9 mouse cellular contexts compared by ENCODE assay signal in the genomic region with DNA sequence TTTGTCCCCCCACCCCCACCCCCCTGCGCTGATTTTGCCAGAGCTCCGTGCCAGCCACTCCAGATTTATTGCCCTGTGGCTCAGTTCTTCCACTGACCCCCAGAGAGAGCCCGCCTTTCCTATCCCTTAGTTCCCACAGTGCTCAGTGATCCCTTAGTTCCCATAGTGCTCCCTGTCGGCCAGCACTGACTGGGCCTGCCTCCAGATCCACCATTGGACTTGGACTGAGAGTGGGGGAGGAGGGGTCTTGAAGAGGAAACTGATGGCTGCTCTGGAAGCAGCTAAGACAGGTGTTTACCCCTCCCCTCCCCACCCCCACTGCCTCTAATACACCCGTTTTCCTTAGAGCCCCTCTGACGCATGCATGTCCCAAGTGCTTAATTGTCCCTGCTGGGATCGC. TPM values are rescaled to one million over a fixed set of nuclear protein-coding genes. Genes with fewer than 3 reads are reported as not detected.
DNase-seq lines count a peak whose midpoint lies in the region; ATAC-seq and TF ChIP-seq lines count a peak whose summit lies in the region.
"Had no signal": no experiment of that assay in that cellular context is flagged by ENCODE, and none has a peak within 500 bp of the region (broad histone marks: within the 10 kb centered on the region; RNA-seq: fewer than 3 reads in every experiment).

No protein-coding gene starts in this region.

- no peak overlapping the region for H3K4me3 ChIP-seq in liver, embryonic 12.5 days
- H3K4me3 ChIP-seq in liver, postnatal 0 days (ENCODE audit: low read depth, low read length): no peak overlapping the region
- H3K4me3 ChIP-seq in embryonic facial prominence, embryonic 11.5 days (ENCODE audit: low read depth, low read length): no peak overlapping the region
- H3K4me3 ChIP-seq in forebrain, embryonic 14.5 days (ENCODE audit: low read depth, low read length): no peak overlapping the region
- H3K4me3 ChIP-seq in midbrain, embryonic 11.5 days (ENCODE audit: low read depth, low read length): no peak overlapping the region
- H3K4me3 ChIP-seq: intestine, embryonic 15.5 days; left cerebral cortex, adult 2 months had no signal

- 34% methylated on average over 7 of the region's 7 CpGs for WGBS in liver, embryonic 12.5 days (ENCODE audit: insufficient replicate concordance)
- WGBS in liver, postnatal 0 days (ENCODE audit: insufficient replicate concordance): 57% methylated on average over 7 of the region's 7 CpGs
- 16% methylated on average over 7 of the region's 7 CpGs for WGBS in embryonic facial prominence, embryonic 11.5 days
- 12% methylated on average over 7 of the region's 7 CpGs for WGBS in forebrain, embryonic 14.5 days
- 19% methylated on average over 7 of the region's 7 CpGs for WGBS in midbrain, embryonic 11.5 days

- intact Hi-C loops in left cerebral cortex, postnatal 14 days (cut with DNase I): no loop called here

- no peak for TF ChIP-seq EP300 in liver, postnatal 0 days (IDR thresholded peaks at IDR 0.05; ENCODE audit: low read depth)

- DNase-seq in liver, postnatal 0 days: no peak
- no peak for DNase-seq in embryonic facial prominence, embryonic 11.5 days (ENCODE audit: low spot score)
- no peak for DNase-seq in forebrain, embryonic 14.5 days (ENCODE audit: low spot score)
- no peak for DNase-seq in midbrain, embryonic 11.5 days (ENCODE audit: low spot score, missing footprints)
- no peak for DNase-seq in left cerebral cortex, postnatal 14 days (ENCODE audit: low spot score in 2 of 2)
- DNase-seq in adrenal gland, adult (ENCODE audit: inconsistent age in 2 of 2, low spot score in 1 of 2): no peak

- no peak overlapping the region for H3K9ac ChIP-seq in liver, embryonic 12.5 days
- no peak overlapping the region for H3K9ac ChIP-seq in liver, postnatal 0 days (replicated peaks)
- no peak overlapping the region for H3K9ac ChIP-seq in embryonic facial prominence, embryonic 11.5 days (replicated peaks; ENCODE audit: low read length)
- no peak overlapping the region for H3K9ac ChIP-seq in forebrain, embryonic 14.5 days (ENCODE audit: low read length)
- no peak overlapping the region for H3K9ac ChIP-seq in midbrain, embryonic 11.5 days (ENCODE audit: low read length)
- H3K9ac ChIP-seq: intestine, embryonic 15.5 days had no signal

- 0 out of 2 replicates have a peak, but pooled peaks cover 5% of the 10 kb centered on the region for H3K27me3 ChIP-seq in liver, embryonic 12.5 days (replicated peaks)
- no peaks in the 10 kb centered on the region for H3K27me3 ChIP-seq in liver, postnatal 0 days (ENCODE audit: insufficient read depth, low read length)
- H3K27me3 ChIP-seq in embryonic facial prominence, embryonic 11.5 days (ENCODE audit: control insufficient read depth, insufficient read depth, low read length): no peaks in the 10 kb centered on the region; the same call in 1 of the 2 replicates
- no peaks in the 10 kb centered on the region for H3K27me3 ChIP-seq in forebrain, embryonic 14.5 days (replicated peaks; ENCODE audit: control insufficient read depth, insufficient read depth, low read length)
- no peaks in the 10 kb centered on the region for H3K27me3 ChIP-seq in midbrain, embryonic 11.5 days (ENCODE audit: control insufficient read depth, insufficient read depth, low read length)
- H3K27me3 ChIP-seq: intestine, embryonic 15.5 days had no signal

- peaks cover 3% of the 10 kb centered on the region; the same call in 1 of the 2 replicates for H3K36me3 ChIP-seq in liver, embryonic 12.5 days
- peaks cover 7% of the 10 kb centered on the region for H3K36me3 ChIP-seq in liver, postnatal 0 days (replicated peaks; ENCODE audit: insufficient read depth, low read length)
- no peaks in the 10 kb centered on the region for H3K36me3 ChIP-seq in embryonic facial prominence, embryonic 11.5 days (replicated peaks; ENCODE audit: control insufficient read depth, insufficient read depth, low read depth, low read length)
- H3K36me3 ChIP-seq in forebrain, embryonic 14.5 days (ENCODE audit: control insufficient read depth, insufficient read depth, low read length): no peaks in the 10 kb centered on the region
- no peaks in the 10 kb centered on the region for H3K36me3 ChIP-seq in midbrain, embryonic 11.5 days (ENCODE audit: control insufficient read depth, insufficient read depth, low read length)
- H3K36me3 ChIP-seq: intestine, embryonic 15.5 days had no signal

- H3K27ac ChIP-seq in liver, embryonic 12.5 days: no peak overlapping the region
- H3K27ac ChIP-seq in liver, postnatal 0 days (ENCODE audit: low read depth): no peak overlapping the region
- no peak overlapping the region for H3K27ac ChIP-seq in embryonic facial prominence, embryonic 11.5 days (replicated peaks; ENCODE audit: low read depth, low read length)
- no peak overlapping the region for H3K27ac ChIP-seq in forebrain, embryonic 14.5 days (ENCODE audit: low read depth, low read length)
- no peak overlapping the region for H3K27ac ChIP-seq in midbrain, embryonic 11.5 days (ENCODE audit: low read depth, low read length)
- H3K27ac ChIP-seq: intestine, embryonic 15.5 days; left cerebral cortex, adult 2 months had no signal

- ATAC-seq in liver, embryonic 12.5 days: no peak
- ATAC-seq in liver, postnatal 0 days: no peak
- peak; percentile 31 for ATAC-seq in embryonic facial prominence, embryonic 11.5 days (replicated peaks; ENCODE audit: insufficient number of reproducible peaks, low FRiP score, low TSS enrichment, low read depth)
- ATAC-seq in forebrain, embryonic 14.5 days: peak; percentile 48; the same call in 1 of the 2 replicates
- ATAC-seq in midbrain, embryonic 11.5 days (ENCODE audit: low FRiP score): peak; percentile 33; the same call in 1 of the 2 replicates

- peaks cover 14% of the 10 kb centered on the region; the same call in 1 of the 2 replicates for H3K4me1 ChIP-seq in liver, embryonic 12.5 days
- peaks cover 11% of the 10 kb centered on the region for H3K4me1 ChIP-seq in liver, postnatal 0 days (ENCODE audit: insufficient read depth)
- no peaks in the 10 kb centered on the region for H3K4me1 ChIP-seq in embryonic facial prominence, embryonic 11.5 days (ENCODE audit: control insufficient read depth, insufficient read depth, low read length)
- H3K4me1 ChIP-seq in forebrain, embryonic 14.5 days (ENCODE audit: control insufficient read depth, insufficient read depth, low read length): peaks cover 6% of the 10 kb centered on the region; the same call in 1 of the 2 replicates
- no peaks in the 10 kb centered on the region for H3K4me1 ChIP-seq in midbrain, embryonic 11.5 days (ENCODE audit: control insufficient read depth, insufficient read depth, low read length)

- H3K9me3 ChIP-seq in liver, embryonic 12.5 days (replicated peaks): no peaks in the 10 kb centered on the region
- no peaks in the 10 kb centered on the region for H3K9me3 ChIP-seq in liver, postnatal 0 days (ENCODE audit: low read length)
- no peaks in the 10 kb centered on the region for H3K9me3 ChIP-seq in embryonic facial prominence, embryonic 11.5 days (replicated peaks; ENCODE audit: control insufficient read depth, low read length)
- no peaks in the 10 kb centered on the region for H3K9me3 ChIP-seq in forebrain, embryonic 14.5 days (replicated peaks; ENCODE audit: control insufficient read depth, low read length)
- H3K9me3 ChIP-seq in midbrain, embryonic 11.5 days (ENCODE audit: control insufficient read depth, low read length): no peaks in the 10 kb centered on the region
- H3K9me3 ChIP-seq: intestine, embryonic 15.5 days had no signal

- H3K4me2 ChIP-seq in liver, embryonic 12.5 days: peak overlapping the region; percentile 23; the same call in 1 of the 2 replicates
- no peak overlapping the region for H3K4me2 ChIP-seq in liver, postnatal 0 days (ENCODE audit: low read depth, low read length)
- H3K4me2 ChIP-seq in embryonic facial prominence, embryonic 11.5 days (ENCODE audit: low read depth, low read length): peak overlapping the region; percentile 5
- H3K4me2 ChIP-seq in forebrain, embryonic 14.5 days (ENCODE audit: low read length): peak overlapping the region; percentile 23; the same call in 1 of the 2 replicates
- peak overlapping the region; percentile 25 for H3K4me2 ChIP-seq in midbrain, embryonic 11.5 days
- H3K4me2 ChIP-seq: intestine, embryonic 15.5 days had no signal

- no peak for TF ChIP-seq CTCF in liver, postnatal 0 days (IDR thresholded peaks at IDR 0.05; ENCODE audit: low read depth)

RNA-seq across cellular contexts. Expression of gene Tmie, which starts 16.1 kb away (rescaled TPM):
- polyA plus RNA-seq in liver, embryonic 12.5 days (2016; fragmentation: Nextera tagmentation; extraction: Ambion mirVana): 1.4 and 1.6 TPM in 2 replicates
- 5.4 and 6.0 TPM in 2 replicates for polyA plus RNA-seq in liver, postnatal 0 days (2015; fragmentation: Nextera tagmentation; extraction: Ambion mirVana)
- polyA plus RNA-seq in embryonic facial prominence, embryonic 11.5 days (2014; fragmentation: Nextera tagmentation; extraction: Ambion mirVana): 0.13 and 0.29 TPM in 2 replicates
- 0.30 and 0.40 TPM in 2 replicates for polyA plus RNA-seq in forebrain, embryonic 14.5 days (2014; fragmentation: Nextera tagmentation; extraction: Ambion mirVana)
- 0.18 and 0.22 TPM in 2 replicates for polyA plus RNA-seq in midbrain, embryonic 11.5 days (2014; fragmentation: Nextera tagmentation; extraction: Ambion mirVana)
- total RNA-seq in left cerebral cortex, postnatal 14 days (2021): 1 to 10 TPM; 4.1 to 4.5 TPM

RNA-seq across cellular contexts. Expression of gene Als2cl, which starts 16.3 kb away (rescaled TPM):
- polyA plus RNA-seq in liver, embryonic 12.5 days (2016; fragmentation: Nextera tagmentation; extraction: Ambion mirVana): 2.4 and 3.2 TPM in 2 replicates
- 2.2 TPM in 2 replicates for polyA plus RNA-seq in liver, postnatal 0 days (2015; fragmentation: Nextera tagmentation; extraction: Ambion mirVana)
- 1.1 TPM in 2 replicates for polyA plus RNA-seq in embryonic facial prominence, embryonic 11.5 days (2014; fragmentation: Nextera tagmentation; extraction: Ambion mirVana)
- 0.54 and 0.62 TPM in 2 replicates for polyA plus RNA-seq in forebrain, embryonic 14.5 days (2014; fragmentation: Nextera tagmentation; extraction: Ambion mirVana)
- 0.54 and 0.71 TPM in 2 replicates for polyA plus RNA-seq in midbrain, embryonic 11.5 days (2014; fragmentation: Nextera tagmentation; extraction: Ambion mirVana)
- 10 to 100 TPM in 1 of 2 experiments, 1 to 10 TPM in 1; 9.6 to 10.0 TPM for total RNA-seq in left cerebral cortex, postnatal 14 days (2021)

RNA-seq across cellular contexts. Expression of gene Fam240a, which starts 20.7 kb away (rescaled TPM):
- not detected in 2 replicates for polyA plus RNA-seq in liver, embryonic 12.5 days (2016; fragmentation: Nextera tagmentation; extraction: Ambion mirVana)
- polyA plus RNA-seq in liver, postnatal 0 days (2015; fragmentation: Nextera tagmentation; extraction: Ambion mirVana): not detected in 2 replicates
- polyA plus RNA-seq in embryonic facial prominence, embryonic 11.5 days (2014; fragmentation: Nextera tagmentation; extraction: Ambion mirVana): not detected in 2 replicates
- polyA plus RNA-seq in forebrain, embryonic 14.5 days (2014; fragmentation: Nextera tagmentation; extraction: Ambion mirVana): not detected in 2 replicates
- polyA plus RNA-seq in midbrain, embryonic 11.5 days (2014; fragmentation: Nextera tagmentation; extraction: Ambion mirVana): not detected in 2 replicates
- not detected for total RNA-seq in left cerebral cortex, postnatal 14 days (2021)
- total RNA-seq: left cerebral cortex, adult 2 months had no signal
- polyA plus RNA-seq: intestine, embryonic 15.5 days had no signal

RNA-seq across cellular contexts. Expression of gene Prss50, which starts 38.2 kb away (rescaled TPM):
- polyA plus RNA-seq in liver, embryonic 12.5 days (2016; fragmentation: Nextera tagmentation; extraction: Ambion mirVana): 27.5 and 30.9 TPM in 2 replicates
- 9.2 and 10.3 TPM in 2 replicates for polyA plus RNA-seq in liver, postnatal 0 days (2015; fragmentation: Nextera tagmentation; extraction: Ambion mirVana)
- 0.26 and 0.69 TPM in 2 replicates for polyA plus RNA-seq in embryonic facial prominence, embryonic 11.5 days (2014; fragmentation: Nextera tagmentation; extraction: Ambion mirVana)
- polyA plus RNA-seq in forebrain, embryonic 14.5 days (2014; fragmentation: Nextera tagmentation; extraction: Ambion mirVana): not detected in 2 replicates
- 0.37 TPM in 1 of 2 replicates, not detected in the other for polyA plus RNA-seq in midbrain, embryonic 11.5 days (2014; fragmentation: Nextera tagmentation; extraction: Ambion mirVana)
- total RNA-seq in left cerebral cortex, postnatal 14 days (2021): not detected

RNA-seq across cellular contexts. Expression of gene Tdgf1, which starts 50.0 kb away (rescaled TPM):
- not detected in 2 replicates for polyA plus RNA-seq in liver, embryonic 12.5 days (2016; fragmentation: Nextera tagmentation; extraction: Ambion mirVana)
- polyA plus RNA-seq in liver, postnatal 0 days (2015; fragmentation: Nextera tagmentation; extraction: Ambion mirVana): not detected in 2 replicates
- polyA plus RNA-seq in embryonic facial prominence, embryonic 11.5 days (2014; fragmentation: Nextera tagmentation; extraction: Ambion mirVana): not detected in 2 replicates
- polyA plus RNA-seq in forebrain, embryonic 14.5 days (2014; fragmentation: Nextera tagmentation; extraction: Ambion mirVana): not detected in 2 replicates
- polyA plus RNA-seq in midbrain, embryonic 11.5 days (2014; fragmentation: Nextera tagmentation; extraction: Ambion mirVana): not detected in 2 replicates
- total RNA-seq in left cerebral cortex, postnatal 14 days (2021): under 1 TPM; 0.42 to 0.53 TPM
- polyA plus RNA-seq: intestine, embryonic 15.5 days had no signal

Comparison
In these comparisons a context has a peak if more than half of its experiments do, and no peak if none do; other contexts are left out.
1. ATAC-seq: peak in embryonic facial prominence, embryonic 11.5 days (single experiment), forebrain, embryonic 14.5 days (single experiment) and midbrain, embryonic 11.5 days (single experiment); none in liver, embryonic 12.5 days (single experiment) and liver, postnatal 0 days (single experiment).